Mouse (Mus musculus): Measurements from ENCODE around the gene Ptprd. TPM values are rescaled to one million over a fixed set of nuclear protein-coding genes. Genes with fewer than 3 reads are reported as not detected.
A peak's percentile ranks its signal among the peaks of the same experiment; 100 is the strongest.

Gene Ptprd
- polyA plus RNA-seq (2012; ENCODE audit: insufficient read depth, low replicate concordance) = not detected in 2 replicates

GRCm38 (mm10) chr4:78211529-78212494 is at the start of gene Ptprd:
TSS of gene Ptprd (minus strand) at chr4:78211961.
- no peaks in the 10 kb centered on the region for H3K36me3 ChIP-seq (replicated peaks; ENCODE audit: low read length)
- no peak for TF ChIP-seq GATA1 (IDR thresholded peaks at IDR 0.05; ENCODE audit: borderline replicate concordance, low read length)
- peaks cover 6% of the 10 kb centered on the region for H3K4me1 ChIP-seq
- H3K9me3 ChIP-seq = no peaks in the 10 kb centered on the region
- H3K27me3 ChIP-seq (replicated peaks) = peaks cover 25% of the 10 kb centered on the region
- H3K4me3 ChIP-seq (replicated peaks) = peak within 1 kb of the TSS; percentile 75

GRCm38 (mm10) chr4:78235820-78236219 is 24.1 kb upstream of the Ptprd start:
- Histone ChIP-seq H3K4me1 (no peaks in the 10 kb centered on the region), H3K36me3 (replicated peaks; ENCODE audit: low read length) (no peaks in the 10 kb centered on the region), H3K27me3 (replicated peaks) (no peaks in the 10 kb centered on the region), H3K4me3 (replicated peaks) (no peak overlapping the region), H3K9me3 (no peaks in the 10 kb centered on the region)
- TF ChIP-seq GATA1 (IDR thresholded peaks at IDR 0.05; ENCODE audit: borderline replicate concordance, low read length) (no peak), FLI1 (IDR thresholded peaks at IDR 0.05; ENCODE audit: low read length) (no peak)

GRCm38 (mm10) chr4:78235316-78235715 is 23.6 kb upstream of the Ptprd start:
- Histone ChIP-seq H3K27me3 (replicated peaks) (no peaks in the 10 kb centered on the region), H3K36me3 (replicated peaks; ENCODE audit: low read length) (no peaks in the 10 kb centered on the region), H3K4me3 (replicated peaks) (no peak overlapping the region), H3K4me1 (no peaks in the 10 kb centered on the region), H3K9me3 (no peaks in the 10 kb centered on the region)
- TF ChIP-seq GATA1 (IDR thresholded peaks at IDR 0.05; ENCODE audit: borderline replicate concordance, low read length) (no peak), FLI1 (IDR thresholded peaks at IDR 0.05; ENCODE audit: low read length) (no peak)

- H3K9me3 ChIP-seq = no peaks in the 10 kb centered on the region
- no peak for TF ChIP-seq FLI1 (IDR thresholded peaks at IDR 0.05; ENCODE audit: low read length)
- no peak for TF ChIP-seq GATA1 (IDR thresholded peaks at IDR 0.05; ENCODE audit: borderline replicate concordance, low read length)
Measured at GRCm38 (mm10) chr4:78234681-78235080, 22.9 kb upstream of the Ptprd start.

GRCm38 (mm10) chr4:78213949-78214348 is 2.2 kb upstream of the Ptprd start:
- H3K36me3 ChIP-seq (replicated peaks; ENCODE audit: low read length) = no peaks in the 10 kb centered on the region
- H3K4me1 ChIP-seq = peaks cover 6% of the 10 kb centered on the region
- H3K4me3 ChIP-seq (replicated peaks) = no peak overlapping the region
- H3K9me3 ChIP-seq = no peaks in the 10 kb centered on the region
- TF ChIP-seq GATA1 (IDR thresholded peaks at IDR 0.05; ENCODE audit: borderline replicate concordance, low read length) (no peak), FLI1 (IDR thresholded peaks at IDR 0.05; ENCODE audit: low read length) (no peak)
- H3K27me3 ChIP-seq (replicated peaks) = peaks cover 25% of the 10 kb centered on the region

More at GRCm38 (mm10) chr4:78234681-78235080, 22.9 kb upstream of the Ptprd start:
- Histone ChIP-seq H3K4me3 (replicated peaks) (no peak overlapping the region), H3K36me3 (replicated peaks; ENCODE audit: low read length) (no peaks in the 10 kb centered on the region), H3K4me1 (no peaks in the 10 kb centered on the region), H3K27me3 (replicated peaks) (no peaks in the 10 kb centered on the region)

- Histone ChIP-seq H3K4me3 (replicated peaks) (no peak overlapping the region), H3K4me1 (peaks cover 6% of the 10 kb centered on the region), H3K9me3 (no peaks in the 10 kb centered on the region), H3K27me3 (replicated peaks) (peaks cover 25% of the 10 kb centered on the region), H3K36me3 (replicated peaks; ENCODE audit: low read length) (no peaks in the 10 kb centered on the region)
- TF ChIP-seq FLI1 (IDR thresholded peaks at IDR 0.05; ENCODE audit: low read length) (no peak), GATA1 (IDR thresholded peaks at IDR 0.05; ENCODE audit: borderline replicate concordance, low read length) (no peak)
Measured at GRCm38 (mm10) chr4:78212941-78213340, 1.2 kb upstream of the Ptprd start.

- no peak overlapping the region for H3K4me3 ChIP-seq (replicated peaks)
- no peaks in the 10 kb centered on the region for H3K9me3 ChIP-seq
- peaks cover 25% of the 10 kb centered on the region for H3K27me3 ChIP-seq (replicated peaks)
- H3K4me1 ChIP-seq = peaks cover 6% of the 10 kb centered on the region
- H3K36me3 ChIP-seq (replicated peaks; ENCODE audit: low read length) = no peaks in the 10 kb centered on the region
- TF ChIP-seq FLI1 (IDR thresholded peaks at IDR 0.05; ENCODE audit: low read length) (no peak), GATA1 (IDR thresholded peaks at IDR 0.05; ENCODE audit: borderline replicate concordance, low read length) (no peak)
Measured at GRCm38 (mm10) chr4:78210878-78211528, 758 bp downstream of the Ptprd start.

GRCm38 (mm10) chr4:78205018-78205417 is 6.7 kb downstream of the Ptprd start:
- no peaks in the 10 kb centered on the region for H3K27me3 ChIP-seq (replicated peaks)
- TF ChIP-seq GATA1 (IDR thresholded peaks at IDR 0.05; ENCODE audit: borderline replicate concordance, low read length) = no peak
- TF ChIP-seq FLI1 (IDR thresholded peaks at IDR 0.05; ENCODE audit: low read length) = no peak
- H3K36me3 ChIP-seq (replicated peaks; ENCODE audit: low read length) = no peaks in the 10 kb centered on the region
- no peaks in the 10 kb centered on the region for H3K9me3 ChIP-seq
- no peak overlapping the region for H3K4me3 ChIP-seq (replicated peaks)
- no peaks in the 10 kb centered on the region for H3K4me1 ChIP-seq

GRCm38 (mm10) chr4:78168447-78168846 is 43.3 kb downstream of the Ptprd start:
- no peaks in the 10 kb centered on the region for H3K27me3 ChIP-seq (replicated peaks)
- no peaks in the 10 kb centered on the region for H3K4me1 ChIP-seq
- TF ChIP-seq GATA1 (IDR thresholded peaks at IDR 0.05; ENCODE audit: borderline replicate concordance, low read length) (no peak), FLI1 (IDR thresholded peaks at IDR 0.05; ENCODE audit: low read length) (no peak)
- no peak overlapping the region for H3K4me3 ChIP-seq (replicated peaks)
- H3K9me3 ChIP-seq = no peaks in the 10 kb centered on the region
- H3K36me3 ChIP-seq (replicated peaks; ENCODE audit: low read length) = no peaks in the 10 kb centered on the region

GRCm38 (mm10) chr4:78160451-78160850 is 51.3 kb downstream of the Ptprd start:
- Histone ChIP-seq H3K9me3 (no peaks in the 10 kb centered on the region), H3K4me1 (no peaks in the 10 kb centered on the region), H3K27me3 (replicated peaks) (no peaks in the 10 kb centered on the region), H3K36me3 (replicated peaks; ENCODE audit: low read length) (no peaks in the 10 kb centered on the region), H3K4me3 (replicated peaks) (no peak overlapping the region)
- no peak for TF ChIP-seq FLI1 (IDR thresholded peaks at IDR 0.05; ENCODE audit: low read length)
- TF ChIP-seq GATA1 (IDR thresholded peaks at IDR 0.05; ENCODE audit: borderline replicate concordance, low read length) = no peak
